Mouse (Mus musculus) embryonic facial prominence, embryonic 13.5 days (tissue): Measurements from ENCODE around the gene Trim11. TPM values are rescaled to one million over a fixed set of nuclear protein-coding genes. Genes with fewer than 3 reads are reported as not detected.

Experiments
- ATAC-seq: fragments of 200-750 bp; cut with Nextera tagmentation; 2 replicates; pipeline ENCODE4 v1.8.0; 2017; ENCODE audit warnings: low read depth; ENCODE audit not compliant: insufficient number of reproducible peaks, insufficient read depth, low FRiP score, low TSS enrichment
- H3K27ac ChIP-seq: fragments of 300-500 bp; sonication (generic); 2 replicates; pipeline ENCODE4 v1.5.1; 2015; ENCODE audit warnings: moderate library complexity, mild to moderate bottlenecking, inconsistent platforms
- H3K27me3 ChIP-seq: fragments of 300-500 bp; sonication (generic); 2 replicates; pipeline ENCODE4 v1.6.1; 2015; ENCODE audit warnings: mild to moderate bottlenecking, inconsistent platforms
- H3K36me3 ChIP-seq: fragments of 300-500 bp; sonication (generic); 2 replicates; pipeline ENCODE4 v1.6.1; 2015; ENCODE audit warnings: mild to moderate bottlenecking, inconsistent platforms
- H3K4me1 ChIP-seq: fragments of 300-500 bp; sonication (generic); 2 replicates; pipeline ENCODE4 v1.6.1; 2015; ENCODE audit warnings: inconsistent platforms
- H3K4me2 ChIP-seq: fragments of 300-500 bp; sonication (generic); 2 replicates; pipeline ENCODE4 v1.6.1; 2015; ENCODE audit warnings: moderate library complexity, mild to moderate bottlenecking, inconsistent platforms
- H3K4me3 ChIP-seq: fragments of 300-500 bp; sonication (generic); 2 replicates; pipeline ENCODE4 v1.5.1; 2015; ENCODE audit warnings: mild to moderate bottlenecking, inconsistent platforms
- H3K9ac ChIP-seq: fragments of 300-500 bp; sonication (generic); 2 replicates; pipeline ENCODE4 v1.6.1; 2015; ENCODE audit warnings: mild to moderate bottlenecking, inconsistent platforms
- H3K9me3 ChIP-seq: fragments of 300-500 bp; sonication (generic); 2 replicates; pipeline ENCODE4 v1.6.1; 2016; ENCODE audit warnings: inconsistent platforms
- WGBS: fragments of 180-500 bp; shearing (Covaris S2); methylation state at CpG from one replicate; pipeline ENCODE4 v1.1.7; 2015; ENCODE audit warnings: mixed read lengths; 5-methylcytosine and 5-hydroxymethylcytosine counted together
- polyA plus RNA-seq: library from polyadenylated mRNA; unstranded; fragments of >200 nt; fragmentation: Nextera tagmentation; extraction: Ambion mirVana; gene quantifications from 2 replicates; pipeline ENCODE4 v1.2.1, GENCODE M21; 2015

Trim11 gene
- 21.7 and 23.5 TPM in 2 replicates for polyA plus RNA-seq

GRCm38 (mm10) chr11:58978027-58978705 is at the start of gene Trim11:
TSS of gene Trim11 (plus strand) at chr11:58978093.
- peaks cover 32% of the 10 kb centered on the region for H3K4me1 ChIP-seq
- peak; percentile 43 for ATAC-seq
- under 1% methylated on average over 64 of the region's 64 CpGs for WGBS
- H3K27ac ChIP-seq: peak within 1 kb of the TSS; percentile 73
- peak within 1 kb of the TSS; percentile 99 for H3K4me3 ChIP-seq
- H3K36me3 ChIP-seq: peaks cover 27% of the 10 kb centered on the region
- H3K9ac ChIP-seq: peak within 1 kb of the TSS; percentile 97
- H3K27me3 ChIP-seq: no peaks in the 10 kb centered on the region
- H3K9me3 ChIP-seq: no peaks in the 10 kb centered on the region
- peak within 1 kb of the TSS; percentile 99 for H3K4me2 ChIP-seq

- Histone ChIP-seq H3K9ac (no peak overlapping the region), H3K36me3 (peaks cover 30% of the 10 kb centered on the region), H3K27me3 (no peaks in the 10 kb centered on the region), H3K9me3 (no peaks in the 10 kb centered on the region), H3K4me1 (peaks cover 5% of the 10 kb centered on the region), H3K27ac (no peak overlapping the region), H3K4me3 (no peak overlapping the region), H3K4me2 (no peak overlapping the region)
- 79% methylated on average over 4 of the region's 4 CpGs for WGBS
- ATAC-seq: no peak
Observed at GRCm38 (mm10) chr11:58929055-58929454, 48.8 kb upstream of the Trim11 start.

GRCm38 (mm10) chr11:58929641-58930040 is 48.3 kb upstream of the Trim11 start:
- Histone ChIP-seq H3K36me3 (peaks cover 35% of the 10 kb centered on the region), H3K27ac (no peak overlapping the region), H3K9me3 (no peaks in the 10 kb centered on the region), H3K4me2 (no peak overlapping the region), H3K4me1 (peaks cover 5% of the 10 kb centered on the region), H3K27me3 (no peaks in the 10 kb centered on the region), H3K9ac (no peak overlapping the region), H3K4me3 (no peak overlapping the region)
- 48% methylated on average over 3 of the region's 3 CpGs for WGBS
- no peak for ATAC-seq

GRCm38 (mm10) chr11:58930254-58930653 is 47.6 kb upstream of the Trim11 start:
- Histone ChIP-seq H3K27me3 (no peaks in the 10 kb centered on the region), H3K4me1 (peaks cover 5% of the 10 kb centered on the region), H3K9me3 (no peaks in the 10 kb centered on the region), H3K4me2 (no peak overlapping the region), H3K9ac (no peak overlapping the region; the same call in 1 of the 2 replicates), H3K27ac (no peak overlapping the region), H3K36me3 (peaks cover 40% of the 10 kb centered on the region), H3K4me3 (no peak overlapping the region)
- WGBS: 94% methylated on average over 3 of the region's 3 CpGs
- ATAC-seq: no peak

- H3K9me3 ChIP-seq: no peaks in the 10 kb centered on the region
- H3K27ac ChIP-seq: no peak overlapping the region
- no peak overlapping the region for H3K9ac ChIP-seq
- no peak overlapping the region for H3K4me2 ChIP-seq
- WGBS: 85% methylated on average over 4 of the region's 4 CpGs
- H3K27me3 ChIP-seq: no peaks in the 10 kb centered on the region
- H3K4me1 ChIP-seq: peaks cover 6% of the 10 kb centered on the region
- H3K36me3 ChIP-seq: peaks cover 51% of the 10 kb centered on the region
- no peak overlapping the region for H3K4me3 ChIP-seq
- ATAC-seq: no peak
Observed at GRCm38 (mm10) chr11:58931576-58931975, 46.3 kb upstream of the Trim11 start.

- H3K36me3 ChIP-seq: peaks cover 38% of the 10 kb centered on the region
- peak overlapping the region; percentile 98 for H3K9ac ChIP-seq
- H3K4me2 ChIP-seq: peak overlapping the region; percentile 76
- H3K4me3 ChIP-seq: peak overlapping the region; percentile 93
- under 1% methylated on average over 13 of the region's 13 CpGs for WGBS
- ATAC-seq: peak; percentile 16; the same call in 1 of the 2 replicates
- H3K27me3 ChIP-seq: no peaks in the 10 kb centered on the region
- H3K27ac ChIP-seq: peak overlapping the region; percentile 94; the same call in 1 of the 2 replicates
- peaks cover 14% of the 10 kb centered on the region for H3K4me1 ChIP-seq
- no peaks in the 10 kb centered on the region for H3K9me3 ChIP-seq
Observed at GRCm38 (mm10) chr11:58937909-58938308, 40.0 kb upstream of the Trim11 start.

DNA sequence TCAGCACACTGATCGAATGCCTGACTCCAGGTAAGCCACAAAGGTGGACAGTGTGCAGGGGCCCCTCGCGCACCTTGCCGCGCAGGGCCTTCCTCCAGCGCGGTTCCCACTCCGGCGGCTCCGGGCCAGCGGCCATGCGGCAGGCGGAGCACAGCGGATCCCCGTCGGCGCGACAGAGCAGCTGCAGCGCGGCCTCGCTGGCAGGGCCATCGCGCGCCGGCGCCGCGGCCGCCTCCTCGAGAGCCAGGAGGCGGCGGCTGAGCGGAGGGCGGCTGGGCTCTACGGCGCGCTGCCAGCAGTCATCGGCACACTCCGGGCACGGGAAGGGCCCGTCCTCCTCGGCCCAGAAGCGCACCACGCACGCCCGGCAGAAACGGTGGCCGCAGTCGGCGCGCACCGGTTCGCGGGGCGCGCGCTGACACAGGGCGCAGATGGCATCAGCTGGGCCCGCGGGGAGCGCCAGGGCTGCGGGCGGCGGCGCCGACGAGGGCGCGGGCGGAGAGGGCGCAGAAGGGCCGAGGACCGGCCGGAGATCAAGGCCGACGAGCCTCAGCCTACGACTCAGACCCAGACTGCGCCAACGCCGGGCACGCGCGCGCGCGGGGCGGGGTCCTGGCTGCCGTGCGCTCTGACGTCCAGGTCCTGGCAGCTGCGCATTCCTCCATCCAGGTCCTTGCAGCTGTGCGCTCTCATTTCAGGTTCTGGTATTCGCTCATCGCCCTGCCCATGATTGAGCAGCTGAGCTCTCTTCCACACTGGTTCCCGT is 39.4 kb upstream of the Trim11 start, which contains the start of gene Rnf187:
Gene Rnf187, minus strand, starts transcription at position 595 of the 766 bp plus-strand sequence.
- no peaks in the 10 kb centered on the region for H3K9me3 ChIP-seq
- peaks cover 14% of the 10 kb centered on the region for H3K4me1 ChIP-seq
- peak within 1 kb of the TSS; percentile 98 for H3K9ac ChIP-seq
- peaks cover 32% of the 10 kb centered on the region for H3K36me3 ChIP-seq
- peak; percentile 90 for ATAC-seq
- peak within 1 kb of the TSS; percentile 94 for H3K27ac ChIP-seq
- peak within 1 kb of the TSS; percentile 93 for H3K4me3 ChIP-seq
- peak within 1 kb of the TSS; percentile 76 for H3K4me2 ChIP-seq
- H3K27me3 ChIP-seq: no peaks in the 10 kb centered on the region
- under 1% methylated on average over 92 of the region's 95 CpGs for WGBS

GRCm38 (mm10) chr11:58939088-58939439 is 38.8 kb upstream of the Trim11 start:
- WGBS: 18% methylated on average over 6 of the region's 6 CpGs
- H3K9me3 ChIP-seq: no peaks in the 10 kb centered on the region
- H3K27me3 ChIP-seq: 0 out of 2 replicates have a peak, but pooled peaks cover under 1% of the 10 kb centered on the region
- H3K4me2 ChIP-seq: peak overlapping the region; percentile 76
- peak overlapping the region; percentile 98 for H3K9ac ChIP-seq
- H3K27ac ChIP-seq: peak overlapping the region; percentile 94
- peaks cover 26% of the 10 kb centered on the region for H3K36me3 ChIP-seq
- ATAC-seq: 0 out of 2 replicates have a peak, but pooled peaks have one; percentile 2
- peaks cover 18% of the 10 kb centered on the region for H3K4me1 ChIP-seq
- H3K4me3 ChIP-seq: peak overlapping the region; percentile 93

DNA sequence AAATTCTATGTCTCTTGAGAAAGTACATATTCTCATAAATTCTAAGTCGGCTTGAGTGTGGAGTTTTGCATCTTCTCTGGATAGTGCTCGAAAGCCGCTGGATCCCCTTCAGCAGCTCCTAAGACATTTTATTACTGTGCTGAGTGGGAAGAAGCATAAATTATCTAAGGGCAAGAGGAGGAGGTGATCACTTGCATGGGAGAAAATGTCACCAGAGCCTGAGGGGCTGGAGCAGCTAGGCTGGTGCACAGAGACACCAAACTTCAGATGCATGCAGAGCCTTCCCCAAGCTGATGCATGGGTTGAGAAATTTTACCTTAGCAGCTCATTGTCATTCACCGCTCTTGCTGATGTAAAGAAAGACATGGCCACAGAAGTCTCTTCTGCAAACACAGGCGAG is 33.8 kb upstream of the Trim11 start:
- ATAC-seq: no peak
- no peak overlapping the region for H3K27ac ChIP-seq
- no peaks in the 10 kb centered on the region for H3K36me3 ChIP-seq
- H3K4me3 ChIP-seq: no peak overlapping the region
- H3K9ac ChIP-seq: no peak overlapping the region; the same call in 1 of the 2 replicates
- H3K4me1 ChIP-seq: peaks cover 5% of the 10 kb centered on the region; the same call in 1 of the 2 replicates
- H3K4me2 ChIP-seq: no peak overlapping the region
- H3K27me3 ChIP-seq: peaks cover 17% of the 10 kb centered on the region
- WGBS: 70% methylated on average over 5 of the region's 5 CpGs
- no peaks in the 10 kb centered on the region for H3K9me3 ChIP-seq

DNA sequence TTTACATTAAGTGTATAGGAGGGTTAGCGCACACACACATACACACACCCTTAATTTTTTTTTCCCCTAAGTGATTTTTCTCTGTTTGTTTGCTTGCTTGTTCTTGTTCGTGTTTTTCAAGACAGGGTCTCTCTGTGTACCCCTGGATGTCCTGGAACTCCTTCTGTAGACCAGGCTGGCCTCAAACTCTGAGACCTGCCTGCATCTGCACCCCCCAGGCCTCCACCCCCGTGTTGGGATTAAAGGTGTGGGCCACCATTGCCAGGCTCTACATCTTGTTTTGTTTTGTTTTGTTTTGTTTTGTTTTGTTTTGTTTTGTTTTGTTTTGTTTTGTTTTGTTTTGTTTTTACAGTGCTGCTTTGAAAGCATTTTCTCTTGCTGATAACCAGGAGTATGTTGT is 30.6 kb upstream of the Trim11 start:
- 73% methylated on average over 3 of the region's 3 CpGs for WGBS
- H3K4me1 ChIP-seq: peaks cover 13% of the 10 kb centered on the region; the same call in 1 of the 2 replicates
- ATAC-seq: no peak
- H3K9me3 ChIP-seq: no peaks in the 10 kb centered on the region
- H3K4me3 ChIP-seq: no peak overlapping the region
- peaks cover 38% of the 10 kb centered on the region for H3K27me3 ChIP-seq
- H3K9ac ChIP-seq: no peak overlapping the region
- no peaks in the 10 kb centered on the region for H3K36me3 ChIP-seq
- H3K27ac ChIP-seq: no peak overlapping the region
- peak overlapping the region; percentile 70 for H3K4me2 ChIP-seq

GRCm38 (mm10) chr11:58947798-58948528 is 29.9 kb upstream of the Trim11 start:
- WGBS: 15% methylated on average over 23 of the region's 23 CpGs
- Histone ChIP-seq H3K27ac (peak overlapping the region; percentile 93), H3K4me1 (peaks cover 14% of the 10 kb centered on the region; the same call in 1 of the 2 replicates), H3K9me3 (no peaks in the 10 kb centered on the region), H3K4me2 (peak overlapping the region; percentile 70), H3K27me3 (peaks cover 38% of the 10 kb centered on the region), H3K9ac (peak overlapping the region; percentile 54), H3K36me3 (no peaks in the 10 kb centered on the region), H3K4me3 (peak overlapping the region; percentile 49)
- no peak; the same call in 1 of the 2 replicates for ATAC-seq
